Mouse (Mus musculus) stomach, embryonic 14.5 days (tissue): ENCODE data around the gene Tubb3. TPM values are rescaled to one million over a fixed set of nuclear protein-coding genes. Genes with fewer than 3 reads are reported as not detected.
"Not testable (repeated sequence)": the region's sequence is repeated elsewhere in the genome, so short reads cannot be mapped to it uniquely, and the experiment has no call there.

Experiments
- ATAC-seq: fragments of 200-750 bp; cut with Nextera tagmentation; 2 replicates; pipeline ENCODE4 v1.8.0; 2017; ENCODE audit warnings: low read depth, moderate TSS enrichment; ENCODE audit not compliant: insufficient number of reproducible peaks, insufficient read depth, low FRiP score
- H3K27ac ChIP-seq: fragments of 300-500 bp; sonication (generic); 2 replicates; pipeline ENCODE4 v1.5.1; 2014; ENCODE audit warnings: mild to moderate bottlenecking, low read length, moderate library complexity, mixed read lengths
- H3K27me3 ChIP-seq: fragments of 300-500 bp; sonication (generic); 2 replicates; pipeline ENCODE4 v1.6.1; 2014; ENCODE audit warnings: low read length, control low read depth, mixed read lengths; ENCODE audit not compliant: control insufficient read depth, insufficient read depth
- H3K36me3 ChIP-seq: fragments of 300-500 bp; sonication (generic); 2 replicates; pipeline ENCODE4 v1.6.1; 2014; ENCODE audit warnings: mild to moderate bottlenecking, control low read depth, low read length, moderate library complexity, mixed read lengths; ENCODE audit not compliant: control insufficient read depth, insufficient read depth
- H3K4me1 ChIP-seq: fragments of 300-500 bp; sonication (generic); 2 replicates; pipeline ENCODE4 v1.6.1; 2014; ENCODE audit warnings: low read length, control low read depth, mixed read lengths; ENCODE audit not compliant: control insufficient read depth, insufficient read depth
- H3K4me2 ChIP-seq: fragments of 300-500 bp; sonication (generic); replicated peaks from 2 replicates; pipeline ENCODE4 v1.6.1; 2014; ENCODE audit warnings: low read depth, low read length, control low read depth
- H3K4me3 ChIP-seq: fragments of 300-500 bp; sonication (generic); 2 replicates; pipeline ENCODE4 v1.5.1; 2014; ENCODE audit warnings: low read depth, low read length, control low read depth
- H3K9ac ChIP-seq: fragments of 300-500 bp; sonication (generic); replicated peaks from 2 replicates; pipeline ENCODE4 v1.6.1; 2014; ENCODE audit warnings: low read depth, mild to moderate bottlenecking, control low read depth, low read length, moderate library complexity, mixed read lengths
- H3K9me3 ChIP-seq: fragments of 300-500 bp; sonication (generic); 2 replicates; pipeline ENCODE4 v1.6.1; 2016; ENCODE audit warnings: low read depth, low read length, control low read depth; ENCODE audit not compliant: control insufficient read depth
- WGBS: fragments of 180-500 bp; shearing (Covaris S2); extraction: QIAGEN DNeasy Blood & Tissue Kit; methylation state at CpG from one replicate; pipeline ENCODE4 v1.1.7; 2014; 5-methylcytosine and 5-hydroxymethylcytosine counted together
- polyA plus RNA-seq: library from polyadenylated mRNA; unstranded; fragments of >200 nt; fragmentation: Nextera tagmentation; extraction: Ambion mirVana; gene quantifications from 2 replicates; pipeline ENCODE4 v1.2.1, GENCODE M21; 2014

Tubb3 gene
- polyA plus RNA-seq, 1 experiment from 2014 or later: 89.6 TPM

- Histone ChIP-seq H3K9me3 (peaks cover 37% of the 10 kb centered on the region), H3K36me3 (no peaks in the 10 kb centered on the region), H3K4me3 (no peak overlapping the region), H3K9ac (no peak overlapping the region), H3K4me1 (no peaks in the 10 kb centered on the region), H3K27me3 (no peaks in the 10 kb centered on the region), H3K27ac (no peak overlapping the region), H3K4me2 (no peak overlapping the region)
- ATAC-seq: no peak
- 97% methylated on average over 27 of the region's 27 CpGs for WGBS
Observed at GRCm38 (mm10) chr8:123426511-123427509, 15.6 kb downstream of the Tubb3 start.

DNA sequence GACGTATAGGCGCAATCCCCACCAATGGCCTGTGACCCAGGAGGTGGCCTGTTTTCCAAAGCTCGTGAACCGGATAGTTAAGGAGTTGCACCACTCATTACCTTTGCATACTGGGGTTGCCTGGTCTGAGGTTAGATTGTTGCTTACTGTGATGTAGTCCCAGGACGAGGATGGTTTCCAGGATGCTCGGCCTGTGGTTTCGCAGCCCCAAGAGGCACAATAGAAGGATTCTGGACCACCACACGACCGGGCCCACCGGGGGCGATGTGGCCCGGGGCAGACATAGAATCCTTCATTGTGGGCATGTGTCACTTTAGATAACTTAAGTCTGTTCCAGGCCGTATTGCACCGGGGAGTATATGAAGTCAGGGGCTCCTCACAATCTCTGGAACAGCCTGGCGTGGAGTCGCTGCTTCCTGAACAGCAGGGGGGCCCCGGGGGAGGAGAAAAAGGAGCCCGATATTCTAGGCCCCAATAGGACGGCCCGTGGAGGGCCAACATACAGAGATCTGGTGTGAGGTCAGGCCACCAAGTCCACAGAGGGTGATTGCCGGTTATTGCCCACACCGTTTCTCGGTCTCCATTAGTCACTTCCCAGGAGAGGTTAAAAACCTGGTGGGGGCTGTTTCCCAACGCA is 16.5 kb downstream of the Tubb3 start:
- no peaks in the 10 kb centered on the region for H3K27me3 ChIP-seq
- peaks cover 45% of the 10 kb centered on the region for H3K9me3 ChIP-seq
- no peak overlapping the region for H3K9ac ChIP-seq
- ATAC-seq: no peak
- no peak overlapping the region for H3K27ac ChIP-seq
- WGBS: 96% methylated on average over 24 of the region's 24 CpGs
- no peaks in the 10 kb centered on the region for H3K36me3 ChIP-seq
- no peak overlapping the region for H3K4me2 ChIP-seq
- no peak overlapping the region for H3K4me3 ChIP-seq
- no peaks in the 10 kb centered on the region for H3K4me1 ChIP-seq

GRCm38 (mm10) chr8:123428343-123428893 is 17.2 kb downstream of the Tubb3 start:
- ATAC-seq: no peak
- H3K36me3 ChIP-seq: no peaks in the 10 kb centered on the region
- no peaks in the 10 kb centered on the region for H3K4me1 ChIP-seq
- no peak overlapping the region for H3K9ac ChIP-seq
- H3K4me3 ChIP-seq: no peak overlapping the region
- peaks cover 49% of the 10 kb centered on the region for H3K9me3 ChIP-seq
- no peaks in the 10 kb centered on the region for H3K27me3 ChIP-seq
- 97% methylated on average over 29 of the region's 29 CpGs for WGBS
- H3K4me2 ChIP-seq: no peak overlapping the region
- no peak overlapping the region for H3K27ac ChIP-seq

- no peak for ATAC-seq
- Histone ChIP-seq H3K9ac (no peak overlapping the region), H3K36me3 (no peaks in the 10 kb centered on the region), H3K4me3 (no peak overlapping the region), H3K27ac (no peak overlapping the region), H3K4me1 (no peaks in the 10 kb centered on the region), H3K9me3 (peaks cover 49% of the 10 kb centered on the region), H3K27me3 (no peaks in the 10 kb centered on the region), H3K4me2 (no peak overlapping the region)
- WGBS: 93% methylated on average over 23 of the region's 23 CpGs
Observed at GRCm38 (mm10) chr8:123428939-123429721, 17.9 kb downstream of the Tubb3 start.

DNA sequence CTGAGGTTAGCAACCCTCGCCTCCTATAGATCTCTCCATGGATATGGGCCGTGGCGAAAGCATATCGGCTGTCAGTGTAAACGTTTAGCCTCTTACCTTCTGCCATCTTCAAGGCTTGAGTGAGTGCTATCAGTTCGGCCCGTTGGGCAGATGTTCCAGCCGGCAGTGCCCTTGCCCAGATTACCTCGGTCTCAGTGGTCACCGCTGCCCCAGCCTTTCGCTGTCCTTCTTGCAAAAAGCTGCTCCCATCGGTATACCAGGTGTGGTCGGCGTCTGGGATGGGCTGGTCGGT is 18.4 kb downstream of the Tubb3 start:
- H3K27me3 ChIP-seq, H3K4me1 ChIP-seq, H3K4me3 ChIP-seq, H3K9ac ChIP-seq, ATAC-seq, H3K36me3 ChIP-seq, H3K27ac ChIP-seq, H3K4me2 ChIP-seq: not testable (repeated sequence)
- WGBS: 97% methylated on average over 13 of the region's 15 CpGs
- peaks cover 53% of the 10 kb centered on the region for H3K9me3 ChIP-seq

DNA sequence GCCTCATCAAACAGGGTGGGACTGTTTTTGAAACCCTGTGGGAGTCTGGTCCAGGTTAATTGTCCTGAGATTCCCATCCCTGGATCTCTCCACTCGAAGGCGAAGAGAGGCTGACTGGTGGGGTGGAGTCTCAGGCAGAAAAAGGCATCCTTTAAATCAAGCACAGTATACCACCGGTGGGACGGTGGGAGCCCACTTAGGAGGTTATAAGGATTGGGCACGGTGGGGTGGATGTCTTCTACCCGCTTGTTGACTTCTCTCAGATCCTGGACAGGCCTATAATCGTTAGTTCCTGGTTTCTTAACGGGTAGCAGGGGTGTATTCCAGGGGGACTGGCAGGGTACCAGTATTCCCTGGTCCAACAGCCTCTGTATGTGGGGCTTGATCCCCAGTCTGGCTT is 19.7 kb downstream of the Tubb3 start:
- not testable (repeated sequence) for H3K4me3 ChIP-seq, H3K27ac ChIP-seq, H3K4me1 ChIP-seq, H3K27me3 ChIP-seq, H3K4me2 ChIP-seq, ATAC-seq, H3K36me3 ChIP-seq, H3K9ac ChIP-seq
- H3K9me3 ChIP-seq: peaks cover 53% of the 10 kb centered on the region
- WGBS: 95% methylated on average over 8 of the region's 8 CpGs

GRCm38 (mm10) chr8:123431616-123432365 is 20.6 kb downstream of the Tubb3 start:
- Histone ChIP-seq H3K27ac (no peak overlapping the region), H3K4me1 (no peaks in the 10 kb centered on the region), H3K4me3 (no peak overlapping the region), H3K27me3 (no peaks in the 10 kb centered on the region), H3K9ac (no peak overlapping the region), H3K36me3 (no peaks in the 10 kb centered on the region), H3K4me2 (no peak overlapping the region), H3K9me3 (peaks cover 47% of the 10 kb centered on the region)
- WGBS: 94% methylated on average over 25 of the region's 25 CpGs
- no peak for ATAC-seq

DNA sequence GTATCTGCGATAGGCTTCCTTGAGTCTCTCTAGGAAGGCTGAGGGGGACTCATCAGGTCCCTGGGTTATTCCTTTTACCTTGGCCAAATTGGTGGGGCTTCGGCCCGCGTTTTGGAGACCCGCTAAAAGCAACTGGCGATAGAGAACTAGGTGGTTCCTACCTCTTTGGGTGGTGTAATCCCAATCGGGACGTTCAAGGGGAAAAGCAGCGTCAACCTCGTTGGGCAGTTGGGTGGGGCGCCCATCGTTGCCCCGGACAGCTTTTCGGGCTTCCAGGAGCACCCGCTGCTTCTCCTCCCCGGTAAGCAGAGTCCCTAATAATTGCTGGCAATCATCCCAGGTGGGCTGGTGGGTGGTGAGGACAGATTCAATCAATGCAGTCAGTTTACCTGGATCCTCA is 21.2 kb downstream of the Tubb3 start:
- no peaks in the 10 kb centered on the region for H3K4me1 ChIP-seq
- H3K4me2 ChIP-seq: no peak overlapping the region
- H3K27me3 ChIP-seq: no peaks in the 10 kb centered on the region
- no peak overlapping the region for H3K9ac ChIP-seq
- H3K36me3 ChIP-seq: no peaks in the 10 kb centered on the region
- no peak overlapping the region for H3K4me3 ChIP-seq
- no peak overlapping the region for H3K27ac ChIP-seq
- WGBS: 95% methylated on average over 16 of the region's 16 CpGs
- no peak for ATAC-seq
- H3K9me3 ChIP-seq: peaks cover 41% of the 10 kb centered on the region
